Mouse (Mus musculus) erythroid progenitor cell, adult 5-6 weeks (primary cell): ENCODE measurements around the gene Eva1b. TPM values are rescaled to one million over a fixed set of nuclear protein-coding genes. Genes with fewer than 3 reads are reported as not detected.
A peak's percentile ranks its signal among the peaks of the same experiment; 100 is the strongest.
"Not testable (repeated sequence)": the region's sequence is repeated elsewhere in the genome, so short reads cannot be mapped to it uniquely, and the experiment has no call there.

Experiments
- ATAC-seq: replicated peaks from 2 replicates; pipeline ENCODE4 v1.8.0; 2016; ENCODE audit warnings: moderate number of reproducible peaks, mild to moderate bottlenecking, moderate TSS enrichment, inconsistent platforms; ENCODE audit not compliant: poor library complexity, low FRiP score, severe bottlenecking
- total RNA-seq, 2 experiments: library from RNA; stranded (forward) in 1 of 2; stranded (reverse) in 1 of 2; fragments of 150-400 nt in 1 of 2; fragments of 186-747, 209-891 nt in 1 of 2; gene quantifications; 2 replicates each; pipeline versions ENCODE4 v1.2.3 to v1.2.4; 2015 to 2017; ENCODE audit warnings: low replicate concordance in 2 of 2

Eva1b gene
- total RNA-seq, 2 experiments from 2014 or later, result not detected

DNA sequence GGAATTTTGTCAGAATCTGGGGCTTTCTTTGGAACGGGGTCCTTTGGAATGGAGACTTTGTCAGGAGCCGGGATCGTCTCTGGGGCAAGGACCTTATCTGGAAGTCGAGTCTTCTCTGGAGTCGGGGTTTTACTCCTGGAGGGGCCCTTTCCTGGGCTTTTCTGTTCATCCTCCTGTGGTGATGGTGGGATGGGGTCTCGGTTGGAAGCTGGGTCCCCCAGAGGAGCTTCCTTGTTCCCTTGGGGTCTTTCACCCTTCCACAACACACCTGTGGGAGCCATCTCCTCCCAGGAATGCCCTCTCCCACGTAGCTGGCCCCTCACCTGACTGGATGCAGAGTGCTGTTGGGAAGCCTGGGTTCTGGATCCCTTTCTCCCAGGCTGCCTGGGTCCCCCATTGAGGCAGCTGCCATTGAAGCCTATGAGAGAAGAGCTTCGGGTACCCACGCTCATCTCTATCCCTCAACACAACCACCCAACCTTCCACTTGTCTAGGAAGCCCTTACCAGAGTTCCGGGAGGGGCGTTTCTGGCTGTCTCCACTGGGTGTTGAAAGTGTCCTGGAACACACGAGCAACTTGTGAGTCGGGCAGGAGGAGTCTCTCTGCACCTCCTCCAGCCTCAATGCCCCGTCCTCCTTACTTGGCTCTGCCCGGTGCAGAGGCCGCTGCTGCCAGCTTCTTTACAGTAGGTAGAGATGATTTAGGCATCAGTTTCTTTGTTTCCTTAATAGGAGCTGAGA, 4.3 kb downstream of the Eva1b start:
- ATAC-seq, result no peak

DNA sequence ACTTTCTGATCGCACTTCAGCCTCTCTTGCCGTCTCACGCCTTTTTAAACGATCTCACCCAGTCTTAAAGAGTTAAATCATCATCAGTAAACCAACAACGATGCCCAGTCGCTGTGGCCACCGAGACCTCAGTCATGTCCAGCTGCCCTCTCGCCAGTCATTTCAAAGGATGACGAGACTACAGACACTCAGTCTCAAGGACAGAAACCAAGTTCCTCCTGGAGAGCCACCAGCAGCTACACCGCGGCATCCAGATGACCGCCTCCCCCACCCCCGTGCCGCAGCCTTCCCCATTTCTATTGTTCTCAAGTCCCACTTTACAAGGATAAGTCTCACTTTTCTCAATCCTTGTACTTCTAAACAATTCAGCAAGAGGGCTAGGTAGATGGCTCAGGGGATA, 5.3 kb downstream of the Eva1b start:
- no peak for ATAC-seq

DNA sequence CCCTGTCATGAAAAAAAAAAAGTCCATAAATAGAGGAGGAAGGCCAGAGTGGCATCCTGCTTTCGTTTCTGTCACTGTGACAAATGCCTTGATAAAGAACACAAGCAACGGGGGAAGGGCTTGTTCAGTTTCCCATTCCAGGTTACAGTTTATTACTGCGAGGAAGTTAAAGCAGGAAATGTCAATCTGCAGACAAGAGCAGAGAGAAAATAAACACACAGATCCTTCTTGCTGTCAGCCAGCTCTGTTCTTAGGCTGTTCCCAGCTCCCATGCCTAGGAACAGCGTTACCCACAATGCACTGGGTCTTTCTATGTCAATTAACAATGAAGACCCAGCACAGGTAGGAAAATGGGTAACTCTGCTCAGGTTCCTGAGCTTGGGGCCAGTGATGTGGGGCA, 7.6 kb downstream of the Eva1b start:
- ATAC-seq, result no peak

DNA sequence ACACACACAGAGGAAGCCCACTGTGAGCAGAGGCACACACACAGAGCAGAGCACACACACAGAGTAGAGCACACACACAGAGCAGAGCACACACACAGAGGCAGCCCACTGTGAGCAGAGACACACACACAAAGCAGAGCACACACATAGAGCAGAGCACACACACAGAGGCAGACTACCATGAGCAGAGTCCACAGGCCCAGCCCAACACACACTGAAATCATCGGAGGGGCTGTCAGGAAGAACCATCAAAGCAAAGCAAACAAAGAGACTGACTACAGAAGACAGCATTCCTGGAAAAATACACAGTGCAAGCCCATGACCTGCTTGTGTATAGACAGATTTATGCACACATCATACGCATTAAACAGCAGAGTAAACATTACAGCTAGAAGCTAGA, 8.3 kb downstream of the Eva1b start:
- ATAC-seq, result no peak

DNA sequence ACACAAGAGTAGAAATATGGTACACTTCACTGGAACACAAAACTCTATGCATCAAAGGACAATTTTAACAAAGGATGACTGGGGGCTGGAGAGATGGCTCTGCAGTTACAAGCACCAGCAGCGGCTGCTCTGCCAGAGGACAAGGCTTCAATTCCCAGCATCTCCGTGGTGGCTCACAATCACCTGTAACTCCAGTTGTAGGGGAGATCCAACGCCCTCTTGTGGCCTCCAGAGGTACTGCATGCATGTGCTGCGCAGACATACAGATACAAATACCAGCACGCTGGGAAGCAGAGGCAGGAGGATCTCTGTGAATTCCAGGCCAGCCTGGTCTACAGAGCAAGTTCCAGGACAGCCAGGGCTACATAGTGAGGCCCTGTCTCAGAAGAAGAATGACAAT, 9.1 kb downstream of the Eva1b start:
- ATAC-seq, result 0 out of 2 replicates have a peak, but pooled peaks have one; percentile 54

DNA sequence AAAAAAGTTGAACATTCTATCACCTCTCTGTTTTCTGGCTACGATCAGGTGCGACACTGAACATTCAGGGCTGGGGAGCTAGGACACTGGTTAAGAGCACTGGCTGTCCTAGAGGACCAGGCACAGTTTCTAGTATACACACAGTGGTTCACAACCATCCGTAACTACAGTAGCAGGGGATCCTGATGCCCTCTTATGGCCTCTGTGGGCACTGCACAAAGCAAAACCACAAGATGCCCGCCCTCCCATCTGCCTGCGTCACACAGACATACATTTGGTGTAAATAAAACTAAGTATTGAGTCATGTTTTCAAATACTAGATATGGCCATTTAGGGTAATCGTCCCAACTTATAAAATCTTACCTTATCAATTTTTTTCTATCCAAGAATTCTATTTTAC, 10.0 kb downstream of the Eva1b start:
- ATAC-seq, result no peak

DNA sequence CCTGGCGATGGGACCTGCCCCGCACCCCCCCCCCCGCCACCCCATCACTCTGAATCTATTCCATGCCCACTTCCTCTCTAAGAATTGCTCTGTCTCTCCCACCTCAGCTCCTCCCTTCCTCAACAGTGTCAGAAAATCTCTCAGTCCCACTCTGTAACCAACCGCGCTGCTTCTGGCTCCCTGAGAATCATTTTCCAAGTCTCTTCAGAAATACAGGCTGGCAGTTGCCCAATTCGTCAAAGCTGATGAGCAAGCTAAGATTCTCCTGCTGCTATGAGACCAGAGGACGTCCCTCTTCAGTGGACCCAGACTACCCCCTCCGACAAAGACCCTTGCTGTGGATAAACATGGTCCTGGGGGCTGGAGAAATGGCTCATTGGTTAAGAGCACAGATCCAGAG, 11.9 kb downstream of the Eva1b start:
- no peak for ATAC-seq

DNA sequence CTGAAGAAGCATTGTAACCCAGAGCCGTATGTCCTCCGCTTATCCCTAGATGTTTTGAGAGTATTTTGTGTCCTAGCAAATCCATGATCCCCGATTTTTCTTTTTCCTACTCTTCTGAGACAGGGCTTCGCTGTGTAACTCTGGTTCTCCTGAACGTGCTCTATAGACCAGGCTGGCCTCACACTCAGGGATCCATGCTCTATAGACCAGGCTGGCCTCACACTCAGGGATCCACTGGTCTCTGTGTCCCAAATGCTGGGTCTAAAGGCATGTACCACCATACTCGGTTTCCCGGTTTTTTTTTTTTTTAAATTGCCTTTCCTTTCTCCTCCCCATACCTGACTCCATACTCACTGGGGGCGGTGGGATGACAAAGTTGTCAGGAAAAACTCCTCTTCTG, 13.4 kb downstream of the Eva1b start:
- ATAC-seq, result no peak

GRCm38 (mm10) chr4:126161456-126161855, 13.9 kb downstream of the Eva1b start:
- ATAC-seq, result no peak

DNA sequence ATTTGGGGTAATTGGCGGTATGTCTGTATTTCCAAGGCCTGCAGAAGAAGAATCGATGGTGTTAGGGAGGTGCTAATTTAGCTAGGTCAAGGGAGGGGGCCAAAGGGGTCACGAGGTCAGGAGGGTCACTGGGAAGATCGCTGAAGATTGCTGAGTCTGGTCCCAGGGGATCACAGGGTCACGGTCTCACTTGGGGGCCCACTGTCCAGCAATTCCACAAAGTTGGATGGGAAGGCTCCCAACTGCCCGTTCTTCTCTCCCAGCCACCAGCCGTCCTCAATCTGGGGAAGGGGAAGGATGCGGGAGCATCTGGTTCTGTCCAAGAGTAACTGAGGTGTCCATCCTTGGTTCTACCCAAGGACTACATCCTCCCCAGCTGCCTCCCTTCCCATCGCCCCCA, 14.4 kb downstream of the Eva1b start:
- ATAC-seq, result no peak

- ATAC-seq, result peak; percentile 73
These were observed 15.1 kb downstream of the Eva1b start for GRCm38 (mm10) chr4:126162544-126163066.

GRCm38 (mm10) chr4:126163067-126163659, 15.6 kb downstream of the Eva1b start, which contains the start of gene Sh3d21:
Sh3d21 (minus strand) TSS chr4:126163491.
- ATAC-seq, result peak; percentile 28; the same call in 1 of the 2 replicates

GRCm38 (mm10) chr4:126163685-126164084, 16.1 kb downstream of the Eva1b start:
- no peak for ATAC-seq

DNA sequence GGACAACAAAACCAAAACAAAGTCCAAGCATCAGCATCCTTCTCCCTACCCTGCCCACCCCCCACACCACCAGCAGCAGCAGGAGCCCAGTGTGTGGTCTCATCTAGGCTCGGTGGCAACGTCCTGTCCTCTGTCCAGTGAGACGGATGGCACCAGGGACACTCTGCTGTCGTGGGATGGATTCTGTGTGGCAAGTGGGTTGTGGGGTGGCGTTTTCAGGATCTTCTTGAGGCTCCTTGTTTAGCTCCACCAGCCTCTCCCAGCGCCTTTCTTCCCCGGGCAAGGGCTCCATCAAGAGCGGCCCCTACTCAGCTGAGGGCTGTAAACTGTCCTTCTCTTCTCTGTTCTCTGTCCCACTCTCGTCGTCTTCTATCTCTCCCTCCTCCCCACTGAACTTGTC, 17.5 kb downstream of the Eva1b start:
- ATAC-seq, result not testable (repeated sequence)

DNA sequence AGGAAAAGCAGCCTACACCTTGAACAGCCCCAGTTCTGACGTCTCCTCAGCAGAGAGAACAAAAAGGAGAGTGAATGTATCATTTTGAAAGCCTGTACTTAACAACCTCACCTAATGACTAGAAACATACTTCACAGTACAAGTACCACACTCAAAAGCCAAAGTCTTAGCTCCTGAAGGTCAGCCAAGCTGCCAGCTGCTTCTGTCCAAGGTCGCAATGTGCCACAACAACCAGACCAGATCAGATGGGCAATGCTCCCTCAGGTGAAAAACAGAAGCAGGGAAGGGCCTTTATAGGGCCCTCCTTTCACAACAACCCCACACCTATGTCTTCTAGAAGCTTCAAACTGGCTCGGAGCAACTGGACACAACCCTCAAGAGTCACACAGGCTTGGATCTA, 18.5 kb downstream of the Eva1b start:
- no peak for ATAC-seq

GRCm38 (mm10) chr4:126168851-126169250, 21.3 kb downstream of the Eva1b start:
- ATAC-seq, result no peak

GRCm38 (mm10) chr4:126170737-126171136, 23.2 kb downstream of the Eva1b start:
- ATAC-seq, result not testable (repeated sequence)

DNA sequence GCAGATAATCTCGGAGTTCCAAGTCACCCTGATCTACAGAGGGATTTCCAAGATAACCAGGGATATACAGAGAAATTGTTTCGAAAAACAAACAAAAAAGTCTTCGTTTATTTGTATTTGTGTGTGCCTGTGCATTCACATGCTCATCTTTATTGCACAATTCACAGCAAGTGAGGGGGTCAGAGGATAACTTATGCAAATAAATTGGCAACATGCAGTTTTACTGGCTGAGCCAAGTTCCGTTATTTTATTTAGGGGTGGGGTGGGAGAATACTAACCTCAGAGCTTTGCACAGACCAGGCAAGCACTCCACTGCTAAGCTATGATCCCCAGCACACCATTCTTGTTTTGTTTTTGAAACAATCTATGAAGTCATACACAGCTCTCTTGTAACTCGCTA, 26.3 kb downstream of the Eva1b start:
- ATAC-seq, result no peak

DNA sequence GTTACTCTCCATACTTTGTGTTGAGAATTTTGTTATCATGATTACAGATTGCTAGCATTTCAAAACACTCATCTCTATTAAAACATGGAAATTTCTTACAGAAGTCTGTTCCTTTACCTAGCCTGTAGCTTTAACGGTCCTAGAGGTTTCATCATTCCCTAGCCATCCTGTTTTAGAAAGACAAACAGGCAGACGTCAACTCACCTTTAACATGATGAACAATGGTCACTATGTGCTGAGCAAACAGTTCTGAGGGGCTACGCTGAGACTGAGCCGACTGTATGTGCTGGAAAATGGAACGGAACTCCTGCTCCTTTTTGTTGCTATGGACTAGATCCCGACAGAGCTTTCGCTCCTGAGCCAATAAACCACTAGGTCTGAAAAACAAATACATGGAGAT, 28.4 kb downstream of the Eva1b start:
- ATAC-seq, result not testable (repeated sequence)

DNA sequence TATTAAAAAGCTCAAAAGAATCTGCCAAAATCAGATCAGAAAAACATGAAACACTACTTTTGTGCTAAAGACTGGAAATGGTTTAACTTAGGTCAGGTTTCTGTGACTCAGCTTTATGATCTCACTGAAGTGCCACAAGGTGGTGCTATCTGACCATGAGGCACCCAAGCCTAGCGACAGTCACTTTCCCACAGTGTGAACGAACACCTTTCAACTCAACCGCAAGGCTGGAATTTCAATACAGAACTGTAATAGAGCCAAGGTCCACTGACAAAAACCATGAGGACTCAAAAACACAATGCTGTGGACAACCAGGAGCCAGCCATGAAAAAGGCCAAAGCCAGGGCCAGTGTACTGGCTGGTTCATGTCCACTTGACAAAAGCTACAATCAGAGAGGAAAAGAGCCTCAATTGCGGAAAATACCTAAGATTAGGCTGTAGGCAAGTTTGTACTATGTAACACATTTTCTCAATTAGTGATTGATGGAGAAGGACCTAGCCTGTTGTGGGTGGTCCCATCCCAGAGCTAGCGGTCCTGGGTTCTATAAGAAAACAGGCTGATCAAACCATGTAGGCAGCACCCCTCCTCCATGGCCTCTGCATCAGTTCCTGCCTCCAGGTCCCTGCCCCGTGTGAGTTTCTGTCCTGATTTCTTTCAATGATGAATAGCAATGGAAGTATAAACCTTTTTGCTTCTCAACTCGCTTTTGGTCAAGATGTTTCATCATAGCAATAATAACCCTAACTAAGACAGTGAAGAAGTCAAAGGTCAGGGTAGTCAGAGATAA, 33.8 kb downstream of the Eva1b start:
- peak; percentile 70 for ATAC-seq

- ATAC-seq, result no peak
These were observed 35.5 kb downstream of the Eva1b start for GRCm38 (mm10) chr4:126183034-126183433.
